Mouse (Mus musculus) left cerebral cortex, adult 2 months (tissue): ENCODE results near the gene Helz. TPM values are rescaled to one million over a fixed set of nuclear protein-coding genes. Genes with fewer than 3 reads are reported as not detected.

Source experiments
- DNase-seq, 2 experiments: peaks; one replicate each; pipeline ENCODE4 v3.0.0; 2021 to 2022; ENCODE audit warnings: low spot score in 2 of 2, mixed read lengths in 1 of 2; ENCODE audit errors: extremely low spot score in 1 of 2
- H3K27ac ChIP-seq: fragments of 200-600 bp; 2 replicates; pipeline ENCODE4 v1.8.1; 2022
- H3K4me3 ChIP-seq: fragments of 200-600 bp; 2 replicates; pipeline ENCODE4 v1.8.1; 2022
- CTCF ChIP-seq: fragments of 200-600 bp; IDR thresholded peaks from 2 replicates; pipeline ENCODE4 v1.8.1; 2022; ENCODE audit warnings: antibody characterized with exemption, mild to moderate bottlenecking, moderate library complexity
- intact Hi-C: fragments of 180-260 bp; cut with DNase I; formaldehyde crosslinking; loops from one replicate; pipeline ENCODE4 v1.15.1; 2025
- total RNA-seq, 2 experiments: library from RNA; stranded (reverse); gene quantifications; 2 replicates each; pipeline ENCODE4 v1.2.3; 2021

The Helz gene
- total RNA-seq, 2 experiments from 2014 or later: 52.2 to 53.3 TPM

DNA sequence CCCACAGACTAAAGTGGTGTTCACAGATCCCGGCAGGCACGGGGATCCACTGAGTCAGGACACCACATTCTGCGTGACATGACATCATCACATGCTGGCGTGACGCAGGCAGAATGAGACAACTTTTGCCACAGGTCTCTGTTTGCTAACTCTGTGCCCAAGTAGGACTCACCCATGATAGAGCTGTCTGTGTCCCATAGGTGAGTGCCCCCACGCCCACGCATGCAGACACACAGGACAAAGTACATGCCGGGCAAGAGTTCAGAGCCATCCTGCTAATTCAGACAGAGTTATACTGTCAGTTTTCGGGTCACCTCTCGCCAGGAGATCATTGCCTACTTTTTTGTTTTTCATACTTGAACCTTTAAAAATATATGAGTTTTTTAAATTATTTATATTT lies 140.8 kb downstream of the Helz start:
- Histone ChIP-seq H3K27ac (no peak overlapping the region), H3K4me3 (no peak overlapping the region)
- no peak for DNase-seq
- intact Hi-C loops: no loop called here
- no peak for TF ChIP-seq CTCF

DNA sequence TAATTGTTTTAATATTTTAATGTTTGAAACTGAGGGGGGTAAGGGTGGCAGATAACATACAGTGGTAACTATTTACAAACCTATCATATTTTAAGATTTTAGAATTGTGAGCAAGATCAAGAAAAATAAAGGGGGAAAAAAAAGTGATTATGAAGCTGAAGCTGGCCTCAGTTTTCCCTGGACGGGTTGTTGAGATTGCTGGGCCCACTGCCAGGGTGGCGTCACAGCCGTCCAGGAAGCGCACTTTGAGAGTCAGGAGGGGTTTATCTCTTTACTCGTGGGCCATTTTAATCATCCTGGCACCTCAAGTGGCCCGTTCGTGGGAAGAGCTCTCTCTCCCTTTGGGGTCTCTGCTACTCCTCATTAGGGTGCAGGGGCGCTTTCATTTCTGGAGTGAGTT lies 143.8 kb downstream of the Helz start:
- H3K27ac ChIP-seq: no peak overlapping the region
- TF ChIP-seq CTCF: no peak
- no peak overlapping the region for H3K4me3 ChIP-seq
- DNase-seq: no peak
- intact Hi-C loops: no loop called here

DNA sequence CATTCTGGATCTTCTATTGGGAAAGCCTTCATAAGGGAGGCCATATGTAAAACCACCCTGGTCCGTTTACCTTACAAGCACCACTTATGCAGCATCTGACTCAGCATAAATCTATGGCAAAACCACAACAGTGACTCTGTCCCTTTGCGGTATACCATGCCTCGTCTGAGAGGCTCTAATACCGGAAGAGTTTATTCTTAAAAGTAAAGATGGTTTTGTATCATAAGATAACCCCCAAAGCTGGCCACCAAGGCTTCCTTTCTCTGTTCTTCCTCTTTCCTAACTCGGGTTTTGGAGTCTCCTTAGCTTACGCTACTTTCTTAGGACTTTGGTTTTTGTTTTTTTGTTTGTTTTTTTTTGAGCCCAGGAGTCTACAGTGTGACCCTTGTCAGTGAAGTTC lies 145.6 kb downstream of the Helz start:
- Histone ChIP-seq H3K4me3 (no peak overlapping the region), H3K27ac (no peak overlapping the region)
- intact Hi-C loops: no loop called here
- TF ChIP-seq CTCF: no peak
- no peak for DNase-seq

DNA sequence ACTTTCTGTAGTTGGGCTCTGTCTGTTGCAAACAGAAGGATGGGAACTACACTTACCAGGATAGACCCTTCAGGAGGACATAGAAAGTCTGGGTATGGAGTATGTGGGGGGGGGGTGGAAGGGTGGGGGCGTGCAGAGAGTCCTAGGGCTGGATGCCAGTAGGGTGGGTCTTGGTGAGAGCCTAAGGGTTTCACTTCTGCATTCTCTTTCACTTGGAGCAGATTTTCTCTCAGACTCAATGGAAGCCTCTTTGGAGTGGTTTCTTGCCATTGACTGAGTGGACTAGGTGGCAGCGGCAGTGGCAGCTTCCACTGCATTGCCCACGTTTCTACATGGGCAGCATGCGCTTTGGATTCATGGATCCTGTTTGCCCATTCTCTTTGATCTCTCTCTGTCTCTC lies 152.2 kb downstream of the Helz start:
- TF ChIP-seq CTCF: no peak
- DNase-seq: no peak
- H3K27ac ChIP-seq: no peak overlapping the region
- H3K4me3 ChIP-seq: no peak overlapping the region
- intact Hi-C loops: no loop called here

DNA sequence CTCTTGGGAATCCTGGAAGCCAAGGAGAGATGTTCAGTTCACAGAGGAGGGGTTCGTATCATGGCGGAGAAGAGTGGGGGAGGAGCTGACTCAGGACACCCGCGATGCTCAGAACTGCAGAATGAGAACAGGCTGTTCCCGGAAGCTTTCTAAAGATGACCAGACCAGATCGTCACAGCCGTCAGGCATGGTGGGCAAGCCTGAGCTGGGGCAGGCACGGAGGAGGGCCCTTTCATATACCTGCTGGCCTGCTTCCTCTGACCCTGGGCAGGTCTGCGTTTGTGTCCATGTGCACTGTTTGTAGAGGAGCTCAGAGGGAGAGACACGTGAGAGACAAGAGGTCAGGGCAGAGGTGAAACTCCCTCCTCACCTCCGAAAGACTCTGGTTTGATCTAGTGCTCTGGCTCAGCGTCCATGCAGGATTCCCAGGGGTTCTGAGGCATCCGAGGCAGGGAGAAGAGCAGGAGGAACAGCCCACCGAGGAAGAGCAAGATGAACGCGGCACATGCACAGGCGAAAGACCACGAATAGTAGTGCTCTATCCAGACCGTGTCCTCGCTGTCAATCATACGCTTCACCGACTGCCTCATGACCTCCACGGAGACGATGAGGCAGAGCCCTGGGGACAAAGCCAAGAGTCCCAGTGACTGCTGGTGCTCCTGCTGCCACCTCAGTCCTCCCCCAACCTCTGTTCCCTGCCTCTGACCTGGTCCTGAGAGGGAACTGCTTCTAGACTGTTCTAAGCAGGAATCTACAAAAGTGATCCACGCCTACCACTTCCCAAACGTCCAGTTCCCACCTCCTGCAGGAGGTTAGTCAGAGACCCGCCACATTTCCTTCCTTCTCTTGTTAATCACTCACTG lies 155.8 kb downstream of the Helz start:
- Histone ChIP-seq H3K27ac (no peak overlapping the region), H3K4me3 (no peak overlapping the region)
- DNase-seq: no peak
- TF ChIP-seq CTCF: no peak
- intact Hi-C loops: no loop called here

DNA sequence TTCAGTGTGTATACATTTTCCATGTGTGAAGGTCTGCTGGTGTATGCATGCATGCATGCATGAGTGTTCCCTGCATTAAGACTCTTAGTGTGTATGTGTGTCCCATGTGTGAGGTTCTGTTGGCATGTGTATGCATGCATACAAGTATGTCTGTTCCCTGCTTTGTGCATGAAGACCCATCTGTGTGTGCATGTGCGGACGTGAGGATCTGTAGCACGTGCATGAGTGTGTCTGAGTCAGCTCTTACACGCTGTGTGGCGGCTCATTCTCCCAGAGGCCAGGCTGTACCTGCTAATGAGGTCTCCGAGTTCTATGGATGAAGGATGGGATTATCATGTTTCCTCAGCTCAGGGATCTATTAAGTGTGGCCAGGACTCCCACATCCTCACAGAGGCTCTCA lies 157.3 kb downstream of the Helz start:
- Histone ChIP-seq H3K27ac (no peak overlapping the region), H3K4me3 (no peak overlapping the region)
- no peak for TF ChIP-seq CTCF
- intact Hi-C loops: no loop called here
- DNase-seq: no peak

DNA sequence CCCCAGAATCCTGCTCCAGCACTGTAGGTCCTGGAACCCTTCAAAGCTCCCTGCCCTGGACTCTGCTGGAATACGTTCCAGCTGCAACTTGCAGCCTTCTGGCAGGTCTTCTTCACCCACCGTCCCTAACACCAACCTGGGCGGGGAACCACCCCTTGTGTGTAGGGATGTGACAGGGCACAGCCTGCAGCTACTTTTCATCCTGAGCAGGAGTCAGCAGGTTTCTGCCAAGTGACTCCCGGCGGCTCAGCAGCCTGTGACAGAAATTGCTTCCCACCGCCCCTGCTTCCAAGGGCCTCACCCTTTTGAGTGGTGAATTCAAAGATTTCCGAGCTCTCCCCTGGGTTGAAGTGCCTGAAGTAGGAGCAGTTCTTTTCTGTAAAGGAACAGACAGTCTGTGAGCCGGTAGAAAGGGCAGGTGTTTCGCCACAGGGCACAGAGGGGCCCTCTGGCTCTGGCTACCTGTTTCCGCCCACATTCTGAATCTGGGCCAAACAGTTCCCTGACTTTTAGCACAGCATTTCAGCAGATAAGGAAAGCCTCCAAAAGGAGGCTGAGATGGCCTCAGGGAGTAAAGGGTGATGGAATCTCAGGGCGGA lies 157.8 kb downstream of the Helz start:
- Histone ChIP-seq H3K27ac (no peak overlapping the region), H3K4me3 (no peak overlapping the region)
- no peak for TF ChIP-seq CTCF
- intact Hi-C loops: no loop called here
- no peak for DNase-seq

DNA sequence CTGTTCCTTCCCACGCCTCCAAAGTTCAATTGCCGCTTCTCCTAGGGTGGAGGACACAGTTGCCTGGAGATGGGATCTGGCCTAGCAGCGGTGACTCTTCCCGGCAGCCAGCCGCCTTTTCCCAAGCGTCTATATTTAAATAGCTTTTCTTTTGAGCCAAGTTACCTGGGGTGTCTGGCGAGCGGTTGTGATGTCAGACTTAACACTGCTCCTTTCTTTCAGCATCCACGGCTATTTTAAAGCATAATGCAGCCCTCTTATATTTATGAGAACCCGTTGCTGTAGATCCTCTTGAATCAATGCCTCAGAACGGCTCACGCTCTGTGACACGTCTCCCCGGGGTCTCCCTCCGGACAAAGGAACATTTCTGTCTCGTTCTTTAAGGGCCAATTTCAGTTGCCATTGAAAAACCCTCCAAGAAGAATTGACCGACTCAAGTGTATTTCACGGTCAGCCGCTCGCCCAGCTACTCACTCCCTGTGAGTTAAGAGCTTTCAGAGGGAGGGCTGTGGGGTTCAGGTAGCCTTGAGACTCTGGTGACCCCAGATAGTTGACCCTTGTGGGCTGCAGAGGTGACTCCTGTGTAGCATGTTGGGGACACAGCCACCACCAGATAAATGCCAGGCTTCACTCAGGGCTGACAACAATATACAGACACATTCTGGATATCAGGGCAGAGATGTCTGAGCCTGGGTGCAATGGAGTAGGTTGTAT lies 160.3 kb downstream of the Helz start:
- TF ChIP-seq CTCF: no peak
- no peak for DNase-seq

DNA sequence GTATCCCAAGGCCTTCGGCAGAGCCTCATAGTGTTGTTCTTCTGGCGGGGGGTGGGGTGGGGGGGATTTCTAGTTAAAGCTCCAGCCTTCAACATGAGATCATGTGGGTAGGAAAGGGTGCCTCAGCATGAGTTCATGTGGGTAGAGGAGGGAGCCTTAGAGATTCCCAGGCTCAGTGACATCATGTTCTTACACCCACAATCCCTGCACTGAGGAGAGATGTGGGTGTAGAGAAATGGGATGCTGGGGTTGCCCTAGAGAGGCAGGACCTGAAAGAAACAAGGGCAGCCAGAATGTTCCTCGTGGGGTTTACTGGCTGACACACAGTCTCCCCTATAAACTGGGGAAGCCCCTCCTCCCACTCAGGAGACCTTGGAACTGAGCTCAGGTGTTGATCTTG lies 162.6 kb downstream of the Helz start:
- TF ChIP-seq CTCF: no peak
- H3K27ac ChIP-seq: no peak overlapping the region
- H3K4me3 ChIP-seq: no peak overlapping the region
- intact Hi-C loops: no loop called here
- peak in 1 of 2 experiments; percentile 24 for DNase-seq

More for the DNA sequence above, 160.3 kb downstream of the Helz start:
- no peak overlapping the region for H3K27ac ChIP-seq
- no peak overlapping the region for H3K4me3 ChIP-seq
- intact Hi-C loops: no loop called here

DNA sequence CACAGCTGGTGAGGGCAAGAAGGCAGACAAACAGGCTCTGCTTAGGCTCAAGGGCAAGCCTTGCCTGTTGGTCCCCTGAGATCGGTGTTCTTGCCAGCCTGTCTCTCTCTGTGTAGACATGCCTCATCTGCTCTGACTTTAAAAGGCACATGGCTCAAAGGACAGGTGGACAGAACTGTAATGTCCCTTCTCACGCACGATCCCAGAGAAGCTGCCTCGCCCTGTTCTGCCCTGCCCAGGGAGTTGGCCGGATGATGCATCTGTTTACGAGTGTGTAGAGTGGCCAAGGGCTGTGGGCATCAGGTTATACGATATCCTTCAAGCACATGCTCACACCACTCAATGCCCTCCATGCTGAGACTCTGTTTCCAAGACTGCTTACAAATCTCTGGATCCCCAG lies 166.6 kb downstream of the Helz start:
- Histone ChIP-seq H3K4me3 (no peak overlapping the region), H3K27ac (no peak overlapping the region)
- TF ChIP-seq CTCF: no peak
- no peak for DNase-seq
- intact Hi-C loops: no loop called here

DNA sequence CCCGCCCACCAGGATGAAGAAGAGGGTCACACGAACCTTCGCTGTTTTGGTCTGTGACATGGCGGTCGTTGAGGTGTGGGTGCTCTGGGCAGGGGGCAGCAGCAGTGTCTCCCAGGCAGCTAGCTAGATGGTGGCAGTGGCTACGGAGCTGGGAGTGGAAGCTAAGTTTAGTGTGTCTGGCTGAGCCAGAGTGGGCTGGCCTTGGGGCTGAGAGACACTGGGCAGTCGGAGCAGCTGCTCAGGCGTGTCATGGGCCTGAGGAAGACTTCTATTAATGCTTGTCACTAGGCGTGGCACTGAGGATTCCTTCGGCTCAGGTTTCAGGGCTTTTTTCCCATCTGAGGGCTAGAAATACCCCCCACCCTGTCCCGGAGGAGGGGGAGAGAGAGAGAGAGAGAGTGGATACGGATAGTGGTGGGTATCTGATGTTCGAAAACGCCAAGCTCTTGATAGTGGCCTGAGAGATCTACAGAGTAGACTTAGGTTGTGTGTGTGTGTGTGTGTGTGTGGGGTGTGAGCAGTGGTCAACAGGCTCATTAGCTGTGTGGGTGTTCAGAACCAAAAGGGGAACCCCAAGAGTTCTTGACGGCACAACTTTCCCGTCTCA lies 168.7 kb downstream of the Helz start, which contains the start of gene Cacng1:
Gene Cacng1 (minus strand): TSS at position 191 of the 607 bp plus-strand sequence.
- H3K4me3 ChIP-seq: no peak within 1 kb of the TSS
- no peak for TF ChIP-seq CTCF
- DNase-seq: no peak
- H3K27ac ChIP-seq: no peak within 1 kb of the TSS
- intact Hi-C loops: no loop called here
